Mouse (Mus musculus) CH12.LX (cell line): ENCODE measurements around the gene Cfap61. TPM values are rescaled to one million over a fixed set of nuclear protein-coding genes. Genes with fewer than 3 reads are reported as not detected.

Source experiments
- DNase-seq: peaks from one replicate; pipeline ENCODE4 v3.0.0-alpha.2; 2013; ENCODE audit errors: extremely low read depth
- H3K27ac ChIP-seq: 2 replicates; pipeline ENCODE4 v1.5.1; 2012; ENCODE audit warnings: low read depth, mild to moderate bottlenecking, control low read depth, moderate library complexity; ENCODE audit not compliant: insufficient read depth
- H3K27me3 ChIP-seq: replicated peaks from 2 replicates; pipeline ENCODE3; 2012; ENCODE audit warnings: inconsistent platforms
- H3K36me3 ChIP-seq, 2 experiments: replicated peaks in 1 of 2; 2 replicates each; pipeline versions ENCODE3 to v1.6.1; 2012; ENCODE audit warnings: inconsistent platforms in 1 of 2, low read length in 1 of 2, mild to moderate bottlenecking in 1 of 2, mixed read lengths in 1 of 2, moderate library complexity in 1 of 2; ENCODE audit not compliant: control insufficient read depth in 1 of 2, insufficient read depth in 1 of 2
- H3K4me1 ChIP-seq, 2 experiments: 2 replicates each; pipeline ENCODE4 v1.6.1; 2012; ENCODE audit warnings: inconsistent platforms in 1 of 2, moderate library complexity in 1 of 2; ENCODE audit not compliant: insufficient read depth in 2 of 2, control insufficient read depth in 1 of 2
- H3K4me2 ChIP-seq: 2 replicates; pipeline ENCODE4 v1.6.1; 2012; ENCODE audit warnings: low read depth, mild to moderate bottlenecking, control low read depth; ENCODE audit not compliant: poor library complexity, insufficient read depth, severe bottlenecking
- H3K4me3 ChIP-seq, 3 experiments: fragments of 150-350 bp in 1 of 3; sonication (generic) in 1 of 3; replicated peaks in 1 of 3; 2 replicates each; pipeline versions ENCODE3 to v1.5.1; 2011 to 2012; ENCODE audit warnings: low read depth in 2 of 3, low read length in 2 of 3, mild to moderate bottlenecking in 2 of 3, moderate library complexity in 2 of 3, control low read depth in 1 of 3, improper control_type of control experiment in 1 of 3, inconsistent platforms in 1 of 3, mixed read lengths in 1 of 3; ENCODE audit not compliant: poor library complexity in 1 of 3
- H3K79me2 ChIP-seq: replicated peaks from 2 replicates; pipeline ENCODE4 v1.6.1; 2012; ENCODE audit warnings: mild to moderate bottlenecking, moderate library complexity; ENCODE audit not compliant: control insufficient read depth, poor library complexity, insufficient read depth, severe bottlenecking; ENCODE audit errors: extremely low read depth
- H3K9ac ChIP-seq: 2 replicates; pipeline ENCODE4 v1.6.1; 2012; ENCODE audit warnings: low read depth, mild to moderate bottlenecking, control low read depth, moderate library complexity; ENCODE audit not compliant: insufficient read depth
- H3K9me3 ChIP-seq: replicated peaks from 2 replicates; pipeline ENCODE3; 2012; ENCODE audit warnings: low read length, inconsistent platforms, mixed read lengths
- IRF4 ChIP-seq: IDR thresholded peaks from 2 replicates; pipeline ENCODE4 v1.6.1; 2014; ENCODE audit warnings: low read depth, mild to moderate bottlenecking, inconsistent platforms, low read length, improper control_type of control experiment
- MXI1 ChIP-seq: IDR thresholded peaks from 2 replicates; pipeline ENCODE4 v1.6.1; 2011; ENCODE audit warnings: mild to moderate bottlenecking, low read depth, low read length, improper control_type of control experiment
- NRF1 ChIP-seq: IDR thresholded peaks from 2 replicates; pipeline ENCODE4 v1.6.1; 2014; ENCODE audit warnings: low read depth, mild to moderate bottlenecking, inconsistent platforms, low read length, improper control_type of control experiment, moderate library complexity
- PAX5 ChIP-seq: IDR thresholded peaks from 2 replicates; pipeline ENCODE4 v1.6.1; 2012; ENCODE audit warnings: low read length, inconsistent platforms, mixed read lengths
- RCOR1 ChIP-seq: conservative IDR thresholded peaks from 2 replicates; pipeline ENCODE4 v1.6.1; 2012; ENCODE audit warnings: low read depth, mild to moderate bottlenecking, inconsistent platforms, low read length, improper control_type of control experiment
- TCF12 ChIP-seq: IDR thresholded peaks from 2 replicates; pipeline ENCODE4 v1.6.1; 2014; ENCODE audit warnings: low read depth, mild to moderate bottlenecking, inconsistent platforms, low read length, improper control_type of control experiment
- ZKSCAN1 ChIP-seq: IDR thresholded peaks from 2 replicates; pipeline ENCODE4 v1.6.1; 2012; ENCODE audit warnings: low read depth, inconsistent platforms, low read length, improper control_type of control experiment, borderline replicate concordance
- ZMIZ1 ChIP-seq: IDR thresholded peaks from 2 replicates; pipeline ENCODE4 v1.6.1; 2012; ENCODE audit warnings: low read depth, mild to moderate bottlenecking, inconsistent platforms, low read length, improper control_type of control experiment
- dilution Hi-C: fragments of 300-500 bp; cut with MboI; formaldehyde crosslinking; loops from 2 replicates; pipeline ENCODE4 v1.14.3; 2020; ENCODE audit warnings: low sequenced_read_pairs; ENCODE audit not compliant: extremely low pct_unique_long_range_greater_than_20kb, extremely low pct_ligation_motif_present
- in situ Hi-C: fragments of 300-500 bp; cut with MboI; formaldehyde crosslinking; loops from 3 replicates; pipeline ENCODE4 v1.14.3; 2019; ENCODE audit warnings: low sequenced_read_pairs, low pct_ligation_motif_present, low pct_unique_long_range_greater_than_20kb, mixed read lengths
- polyA plus RNA-seq: library from polyadenylated mRNA; unstranded; fragments of >175 nt; gene quantifications from 2 replicates; pipeline ENCODE4 v1.2.1, GENCODE M21; 2012; ENCODE audit warnings: low read depth; ENCODE audit not compliant: insufficient read length
- total RNA-seq, 2 experiments: library from RNA; depleted of rRNA; stranded (reverse); fragments of 300-350 nt in 1 of 2; fragments of >200 nt in 1 of 2; gene quantifications; 2 replicates each; pipeline ENCODE4 v1.2.3; 2012 to 2014

The Cfap61 gene
- total and polyA plus RNA-seq, 3 experiments, result 0.34 TPM; not detected in 2

DNA sequence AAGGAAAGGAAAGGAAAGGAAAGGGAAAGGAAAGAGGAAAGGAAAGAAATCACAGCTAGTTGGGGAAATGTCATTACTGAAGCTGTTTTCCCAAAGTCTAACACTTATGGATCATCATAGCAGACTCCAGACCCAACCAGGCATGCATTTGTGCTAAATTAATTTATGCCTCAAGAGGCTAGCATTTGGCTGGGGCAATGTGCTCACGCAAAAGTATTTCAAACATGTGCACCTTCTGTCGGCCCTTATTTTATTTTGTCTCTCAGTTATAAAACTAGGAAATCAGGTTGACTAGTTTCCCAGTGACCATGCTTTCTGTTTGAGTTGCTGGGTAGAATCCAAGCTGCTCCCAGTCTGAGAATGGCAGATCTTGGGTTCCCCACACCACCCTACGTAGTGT, 168.0 kb downstream of the Cfap61 start:
- Histone ChIP-seq H3K27ac (no peak overlapping the region), H3K9ac (no peak overlapping the region), H3K4me1 (no peaks in the 10 kb centered on the region), H3K79me2 (no peaks in the 10 kb centered on the region), H3K27me3 (no peaks in the 10 kb centered on the region), H3K9me3 (no peaks in the 10 kb centered on the region), H3K4me3 (no peak overlapping the region), H3K36me3 (no peaks in the 10 kb centered on the region), H3K4me2 (no peak overlapping the region)
- in situ Hi-C loops (no loop called here), dilution Hi-C loops (no loop called here)
- TF ChIP-seq PAX5, result no peak
- no peak for TF ChIP-seq IRF4
- DNase-seq, result no peak

DNA sequence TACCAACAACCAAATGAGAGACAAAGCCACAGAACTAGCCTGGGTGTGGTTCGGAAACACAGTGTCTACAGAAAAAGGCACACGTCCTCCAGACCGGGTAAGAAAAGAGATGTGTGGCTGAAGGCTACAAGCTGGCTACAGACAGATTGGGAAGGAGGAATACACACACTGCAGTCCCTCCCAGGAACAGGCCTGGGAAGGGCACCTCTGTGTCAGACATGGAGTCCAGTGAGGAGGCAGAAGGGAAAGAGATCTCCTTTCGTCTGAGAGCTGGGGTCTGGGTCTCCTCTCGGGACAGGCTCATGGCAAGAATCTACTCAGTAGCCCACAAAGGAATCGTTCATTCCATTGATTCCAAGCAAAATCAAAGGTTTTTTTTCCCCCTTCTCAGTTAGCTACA, 170.8 kb downstream of the Cfap61 start:
- Histone ChIP-seq H3K4me1 (no peaks in the 10 kb centered on the region), H3K4me2 (no peak overlapping the region), H3K27me3 (peaks cover 2% of the 10 kb centered on the region), H3K36me3 (no peaks in the 10 kb centered on the region), H3K27ac (no peak overlapping the region), H3K4me3 (no peak overlapping the region), H3K9ac (no peak overlapping the region), H3K79me2 (no peaks in the 10 kb centered on the region), H3K9me3 (no peaks in the 10 kb centered on the region)
- TF ChIP-seq MXI1, result no peak
- no peak for TF ChIP-seq RCOR1
- TF ChIP-seq ZMIZ1, result no peak
- no peak for TF ChIP-seq PAX5
- in situ Hi-C loops (no loop called here), dilution Hi-C loops (no loop called here)
- DNase-seq, result no peak

GRCm38 (mm10) chr2:146107980-146108379, 173.4 kb downstream of the Cfap61 start:
- dilution Hi-C loops (no loop called here), in situ Hi-C loops (no loop called here)
- Histone ChIP-seq H3K79me2 (no peaks in the 10 kb centered on the region), H3K4me2 (no peak overlapping the region), H3K27me3 (peaks cover 2% of the 10 kb centered on the region), H3K4me1 (no peaks in the 10 kb centered on the region), H3K4me3 (no peak overlapping the region), H3K36me3 (no peaks in the 10 kb centered on the region)
- no peak for DNase-seq
- no peak for TF ChIP-seq NRF1
- no peak for TF ChIP-seq ZKSCAN1
- TF ChIP-seq TCF12, result no peak
- TF ChIP-seq, all 38 proteins: peak for 0
- Histone ChIP-seq H3K9me3 (no peaks in the 10 kb centered on the region), H3K9ac (no peak overlapping the region), H3K27ac (no peak overlapping the region)
